Mouse (Mus musculus) mature B cell (primary cell): Measurements from ENCODE around the gene Pcyt2.

Source experiments
- in situ Hi-C: fragments of 300-500 bp; cut with MboI; formaldehyde crosslinking; loops from 2 replicates; pipeline ENCODE4 v1.14.3; 2019

The Pcyt2 gene

GRCm38 (mm10) chr11:120633520-120634343, 16.0 kb upstream of the Pcyt2 start, which contains the start of gene Mafg:
TSS of gene Mafg (minus strand) at chr11:120633600.
- in situ Hi-C loops, result loop anchor here (5.0 kb wide), 1 partner anchor 39 kb away; the partner anchor contains the start of gene Aspscr1

GRCm38 (mm10) chr11:120632559-120633519, 15.1 kb upstream of the Pcyt2 start:
- in situ Hi-C loops, result loop anchor here (5.0 kb wide), 1 partner anchor 39 kb away; the partner anchor contains the start of gene Aspscr1

GRCm38 (mm10) chr11:120631726-120632448, 14.2 kb upstream of the Pcyt2 start:
- in situ Hi-C loops, result loop anchor here (5.0 kb wide), 1 partner anchor 40 kb away; the partner anchor contains the start of gene Aspscr1

GRCm38 (mm10) chr11:120630881-120631725, 13.4 kb upstream of the Pcyt2 start:
- in situ Hi-C loops, result loop anchor here (5.0 kb wide), 1 partner anchor 41 kb away; the partner anchor contains the start of gene Aspscr1

GRCm38 (mm10) chr11:120630401-120630871, 12.7 kb upstream of the Pcyt2 start:
- in situ Hi-C loops, result loop anchor here (5.0 kb wide), 1 partner anchor 42 kb away; the partner anchor contains the start of gene Aspscr1

GRCm38 (mm10) chr11:120629911-120630310, 12.2 kb upstream of the Pcyt2 start:
- in situ Hi-C loops, result loop anchor here (5.0 kb wide), 1 partner anchor 42 kb away; the partner anchor contains the start of gene Aspscr1

- in situ Hi-C loops, result no loop called here
Observed at GRCm38 (mm10) chr11:120629341-120629730, 11.6 kb upstream of the Pcyt2 start.

GRCm38 (mm10) chr11:120628601-120629340, 11.0 kb upstream of the Pcyt2 start:
- in situ Hi-C loops, result no loop called here

- in situ Hi-C loops, result no loop called here
Observed at GRCm38 (mm10) chr11:120627468-120628300, 9.9 kb upstream of the Pcyt2 start.

GRCm38 (mm10) chr11:120626785-120627467, 9.2 kb upstream of the Pcyt2 start:
- in situ Hi-C loops, result no loop called here

- in situ Hi-C loops, result no loop called here
Observed at GRCm38 (mm10) chr11:120625152-120625775, 7.5 kb upstream of the Pcyt2 start, which contains the start of gene Sirt7. TSS of gene Sirt7 (minus strand) at chr11:120625240.

- in situ Hi-C loops, result no loop called here
Observed at GRCm38 (mm10) chr11:120624680-120625111, 7.0 kb upstream of the Pcyt2 start.

GRCm38 (mm10) chr11:120623961-120624679, 6.4 kb upstream of the Pcyt2 start:
- in situ Hi-C loops, result no loop called here

GRCm38 (mm10) chr11:120622805-120623204, 5.1 kb upstream of the Pcyt2 start:
- in situ Hi-C loops, result no loop called here

- in situ Hi-C loops, result no loop called here
Observed at GRCm38 (mm10) chr11:120620195-120620594, 2.5 kb upstream of the Pcyt2 start.
